Mouse (Mus musculus) right cerebral cortex, adult 18-20 months (tissue): ENCODE measurements at regions not wholly inside any gene's neighbourhood (a gene's known extent, or its start where the extent isn't known, plus 50 kb on each side); places are given as distances from the start of the nearest gene placed in this dataset.

Source experiments
- DNase-seq: peaks from one replicate; pipeline ENCODE4 v3.0.0; 2022; ENCODE audit warnings: mixed read lengths

DNA sequence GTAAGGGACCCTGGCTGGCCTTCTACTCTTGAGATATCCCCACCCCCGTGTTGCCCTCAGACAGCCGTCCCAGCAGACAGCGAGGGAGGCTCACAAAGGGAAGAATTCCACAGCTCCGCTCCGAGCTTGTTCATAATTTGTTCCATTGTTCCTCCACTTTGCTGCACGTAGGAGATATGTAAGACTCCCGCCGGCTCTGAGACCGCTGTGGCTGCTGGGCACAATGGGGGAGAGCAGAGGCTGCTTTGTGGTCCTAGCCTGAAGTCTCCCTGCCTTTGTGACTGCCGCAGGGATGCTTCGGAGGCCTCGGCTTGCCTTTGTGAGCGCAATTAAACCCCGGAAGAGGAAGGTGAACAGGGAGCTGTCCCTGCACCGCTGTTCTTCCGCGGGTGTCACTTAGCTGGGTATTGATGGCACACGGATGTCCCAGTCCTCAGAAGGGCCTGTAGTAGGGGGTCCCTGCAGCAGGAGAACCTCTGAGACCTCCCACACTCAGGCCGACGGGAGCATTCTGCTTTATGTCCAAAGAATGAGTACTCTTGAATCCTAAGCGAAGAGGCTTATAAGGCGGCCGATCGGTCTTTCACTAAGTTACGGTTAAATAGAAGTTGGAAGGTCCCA, 201.3 kb upstream of the Sall1 start:
- no peak for DNase-seq

- DNase-seq = no peak
Measured at GRCm38 (mm10) chr8:89241686-89242085, 197.7 kb upstream of the Sall1 start.

DNA sequence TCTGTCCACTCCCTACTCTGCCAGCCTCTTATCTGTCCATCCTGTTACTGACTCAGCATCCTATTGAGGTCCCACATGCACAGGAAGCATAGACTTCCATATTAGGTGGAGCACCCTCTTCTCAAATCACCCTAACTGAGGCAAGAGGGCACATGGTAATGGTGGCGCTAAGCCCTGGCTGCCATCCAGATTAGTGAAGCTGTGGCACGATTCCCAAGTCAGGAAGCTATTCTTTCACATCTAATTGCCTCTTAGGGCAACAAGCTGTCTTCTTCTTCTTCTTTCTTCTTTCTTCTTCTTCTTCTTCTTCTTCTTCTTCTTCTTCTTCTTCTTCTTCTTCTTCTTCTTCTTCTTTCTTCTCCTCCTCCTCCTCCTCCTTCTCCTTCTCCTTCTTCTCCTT, 195.7 kb upstream of the Sall1 start:
- no peak for DNase-seq

GRCm38 (mm10) chr8:89234041-89234440, 190.1 kb upstream of the Sall1 start:
- no peak for DNase-seq

DNA sequence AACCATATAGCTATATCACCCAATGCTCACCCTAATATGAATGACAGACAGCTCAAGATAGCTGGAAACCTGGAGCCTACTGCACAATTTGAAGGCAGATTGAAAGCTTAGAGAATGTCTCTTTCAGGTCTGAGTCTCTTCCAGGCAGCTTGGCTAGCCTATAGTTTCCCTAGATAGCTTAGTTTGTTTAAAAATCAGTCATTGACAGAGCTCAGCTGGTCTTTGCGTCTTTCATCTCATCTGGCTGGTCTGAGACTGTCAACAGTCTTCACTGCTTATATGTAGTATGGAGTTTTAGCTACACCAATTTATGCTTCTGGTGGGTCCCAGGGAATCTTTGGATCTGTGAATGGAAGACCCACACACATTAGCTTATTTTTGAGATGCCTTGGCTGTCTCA, 188.4 kb upstream of the Sall1 start:
- DNase-seq = no peak

GRCm38 (mm10) chr8:89229144-89229543, 185.2 kb upstream of the Sall1 start:
- no peak for DNase-seq

GRCm38 (mm10) chr8:89220870-89221269, 176.9 kb upstream of the Sall1 start:
- no peak for DNase-seq

GRCm38 (mm10) chr8:89220381-89220780, 176.4 kb upstream of the Sall1 start:
- no peak for DNase-seq

DNA sequence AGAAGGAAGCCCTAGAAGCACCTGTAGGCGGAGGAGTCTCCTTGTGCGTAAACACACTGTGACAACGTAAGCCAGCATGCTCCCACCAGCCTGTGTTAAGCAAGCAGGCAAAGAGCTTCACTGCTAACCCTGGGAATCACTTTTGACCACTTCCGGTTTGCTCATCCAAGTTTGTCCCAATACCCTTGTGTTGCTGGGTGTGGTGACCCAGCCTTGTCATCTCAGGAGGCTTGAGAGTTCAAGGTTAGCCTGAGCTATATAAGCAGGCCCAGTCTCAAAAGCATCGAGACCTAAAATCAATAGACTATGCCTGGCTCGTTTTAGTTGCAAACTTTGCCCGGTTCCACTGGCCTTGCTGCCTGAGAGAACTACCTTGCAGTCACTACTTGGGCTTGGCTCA, 175.2 kb upstream of the Sall1 start:
- no peak for DNase-seq

DNA sequence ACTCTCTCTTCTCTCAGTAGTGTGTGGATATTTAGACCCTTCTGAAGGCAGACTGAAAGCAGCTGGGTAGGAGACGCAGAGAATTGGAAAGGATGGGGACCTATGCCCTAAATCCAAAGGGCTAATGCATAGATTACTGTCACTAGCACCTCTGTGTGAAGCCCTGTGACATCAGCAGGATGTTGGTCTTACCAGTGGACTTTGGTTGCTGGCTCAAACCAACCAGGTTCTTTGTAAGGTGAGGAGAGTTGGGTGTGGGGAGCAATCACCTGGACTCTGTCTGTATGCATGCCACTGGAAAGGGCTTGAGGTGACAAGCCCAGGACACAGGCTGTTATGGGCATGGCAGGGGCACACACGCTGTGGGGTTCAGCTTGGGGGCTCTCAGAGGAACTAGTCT, 173.7 kb upstream of the Sall1 start:
- DNase-seq = no peak

- DNase-seq = no peak
Measured at GRCm38 (mm10) chr8:89211931-89212330, 168.0 kb upstream of the Sall1 start.

DNA sequence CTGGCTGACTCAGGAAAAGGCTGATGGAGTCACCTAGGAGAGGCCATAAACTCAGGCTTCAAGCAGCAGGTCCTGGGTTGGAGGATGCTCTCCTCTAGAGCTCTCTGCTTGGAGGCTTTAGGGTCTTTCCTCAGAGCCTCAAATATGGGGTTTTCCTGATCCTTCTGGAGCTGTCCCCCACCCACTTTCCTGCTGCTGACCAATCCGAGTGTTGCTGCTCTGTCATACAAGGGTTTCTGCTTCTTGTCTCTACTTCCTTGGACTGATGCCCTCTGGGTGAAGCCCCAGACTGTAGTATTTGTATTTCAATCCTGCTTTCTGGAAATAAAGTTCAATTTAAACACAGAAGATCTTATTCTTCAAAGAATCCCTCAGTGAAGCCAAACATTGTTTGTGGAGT, 166.7 kb upstream of the Sall1 start:
- no peak for DNase-seq

DNA sequence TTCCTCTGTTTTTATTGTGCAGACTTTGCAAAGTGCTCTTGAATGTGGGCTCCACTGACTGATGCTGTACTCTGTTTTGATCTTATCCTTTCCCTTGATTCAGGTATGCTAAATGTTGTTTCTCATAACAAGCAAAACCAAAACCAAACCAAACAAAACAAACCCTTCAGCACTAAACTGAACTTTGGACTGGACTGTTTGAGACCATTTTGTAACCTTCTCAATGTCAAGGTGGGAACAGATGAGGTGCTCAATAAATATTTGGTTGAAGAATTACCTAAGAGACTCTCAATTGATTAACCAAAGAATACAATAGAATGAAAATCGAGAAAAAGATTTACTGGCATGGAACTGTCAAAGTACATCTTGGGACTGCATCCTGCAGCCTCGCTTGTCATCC, 163.9 kb upstream of the Sall1 start:
- DNase-seq = no peak

- no peak for DNase-seq
Measured at GRCm38 (mm10) chr8:89202484-89203096, 158.6 kb upstream of the Sall1 start.

GRCm38 (mm10) chr8:89200301-89200700, 156.3 kb upstream of the Sall1 start:
- peak; percentile 9 for DNase-seq

DNA sequence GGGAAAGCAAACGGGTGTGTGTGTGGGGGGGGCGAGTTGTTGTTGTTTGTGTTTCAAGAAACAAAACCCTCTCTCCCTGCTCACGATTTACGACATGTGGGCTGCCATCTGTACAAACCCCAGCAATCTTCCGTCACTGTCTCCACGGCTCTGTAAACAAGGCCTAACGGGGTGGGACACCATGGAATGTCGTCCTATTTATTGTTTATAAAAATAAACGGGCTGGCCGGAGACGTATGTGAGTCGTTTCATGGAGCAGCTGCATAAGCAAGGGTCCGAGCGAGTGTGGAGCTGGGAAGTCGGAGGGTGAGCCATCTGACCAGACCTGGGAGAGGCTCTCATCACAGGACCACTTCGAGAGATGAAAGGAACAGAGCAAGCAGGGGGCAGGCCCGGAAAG, 141.4 kb upstream of the Sall1 start:
- no peak for DNase-seq

DNA sequence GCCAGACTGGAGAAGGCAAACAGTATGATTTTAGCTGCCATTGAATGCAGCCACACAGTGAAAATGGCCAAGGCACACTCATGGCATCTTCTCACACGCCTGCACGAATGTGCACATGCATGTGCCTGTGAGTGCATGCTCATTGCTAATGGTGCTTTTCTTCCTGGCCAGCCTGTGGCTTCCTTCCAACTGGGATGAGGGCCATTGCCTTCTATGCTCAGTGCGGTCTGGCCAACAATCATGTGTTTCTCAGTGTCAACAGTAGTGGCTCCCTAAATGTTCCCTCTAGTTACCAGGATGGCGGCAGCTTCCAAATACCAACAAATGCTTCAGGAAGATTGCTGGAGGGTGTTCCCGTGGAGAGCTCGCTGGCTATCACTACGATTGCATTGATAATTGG, 131.7 kb upstream of the Sall1 start:
- no peak for DNase-seq

- DNase-seq = no peak
Measured at GRCm38 (mm10) chr8:89171561-89171960, 127.6 kb upstream of the Sall1 start.

- no peak for DNase-seq
Measured at GRCm38 (mm10) chr8:89169484-89169883, 125.5 kb upstream of the Sall1 start.

DNA sequence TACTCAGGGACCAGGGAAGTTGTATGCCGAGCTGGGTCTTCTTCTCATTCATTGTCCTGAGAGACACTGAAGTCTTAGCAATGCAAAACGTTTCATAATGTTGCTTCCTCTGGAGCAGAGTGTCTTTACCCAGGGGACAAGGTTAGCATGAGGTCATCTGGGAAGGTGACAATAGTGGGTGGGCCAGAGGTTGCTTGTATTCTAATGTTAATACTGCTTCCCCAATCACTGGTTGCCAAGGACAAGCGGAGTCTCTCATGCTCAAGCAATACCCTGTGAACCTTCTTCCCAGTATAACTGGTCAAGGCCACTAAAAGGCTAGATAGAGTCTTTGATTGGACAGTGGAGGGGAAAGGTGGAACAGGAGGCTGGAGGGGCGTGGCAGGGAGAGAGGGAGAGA, 123.1 kb upstream of the Sall1 start:
- DNase-seq = no peak

DNA sequence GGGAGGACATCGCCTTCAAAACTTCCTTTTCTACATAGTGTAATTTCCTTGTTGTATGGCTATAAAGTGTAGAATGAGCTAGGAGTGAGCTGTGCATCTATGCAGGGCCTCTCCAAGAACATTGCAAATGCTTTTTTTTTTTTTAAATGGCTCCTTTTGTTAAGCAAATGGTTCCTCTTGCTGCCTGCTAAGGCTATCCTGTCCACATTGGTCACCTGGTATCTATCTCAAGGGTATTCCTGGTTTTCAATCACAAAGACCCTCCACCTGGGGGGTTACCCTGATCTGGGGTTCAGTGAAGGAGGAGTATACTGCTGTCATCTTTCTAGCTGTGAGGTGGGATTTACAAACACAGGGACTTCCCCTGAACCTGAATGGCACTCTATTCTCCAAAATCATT, 112.9 kb upstream of the Sall1 start:
- no peak for DNase-seq

DNA sequence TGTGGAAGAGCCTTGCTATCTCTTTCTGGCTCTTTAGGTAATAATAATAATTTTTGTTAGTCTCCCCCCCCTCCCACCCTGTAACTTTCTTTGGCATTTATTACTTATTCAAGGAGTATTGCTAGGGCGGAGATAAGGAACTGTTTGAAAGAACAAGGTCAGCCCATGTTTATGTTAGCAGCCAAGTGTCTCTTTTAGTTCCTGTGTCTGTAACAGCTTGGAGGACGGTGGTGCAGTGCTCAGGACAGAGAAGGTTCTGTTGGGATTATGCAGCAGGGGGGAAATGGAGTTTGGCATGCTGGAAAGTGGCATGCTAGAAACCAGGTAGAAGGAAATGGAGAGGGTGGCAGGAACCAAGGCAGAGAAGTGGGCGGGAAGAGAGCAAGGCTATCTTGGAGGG, 109.6 kb upstream of the Sall1 start:
- no peak for DNase-seq

DNA sequence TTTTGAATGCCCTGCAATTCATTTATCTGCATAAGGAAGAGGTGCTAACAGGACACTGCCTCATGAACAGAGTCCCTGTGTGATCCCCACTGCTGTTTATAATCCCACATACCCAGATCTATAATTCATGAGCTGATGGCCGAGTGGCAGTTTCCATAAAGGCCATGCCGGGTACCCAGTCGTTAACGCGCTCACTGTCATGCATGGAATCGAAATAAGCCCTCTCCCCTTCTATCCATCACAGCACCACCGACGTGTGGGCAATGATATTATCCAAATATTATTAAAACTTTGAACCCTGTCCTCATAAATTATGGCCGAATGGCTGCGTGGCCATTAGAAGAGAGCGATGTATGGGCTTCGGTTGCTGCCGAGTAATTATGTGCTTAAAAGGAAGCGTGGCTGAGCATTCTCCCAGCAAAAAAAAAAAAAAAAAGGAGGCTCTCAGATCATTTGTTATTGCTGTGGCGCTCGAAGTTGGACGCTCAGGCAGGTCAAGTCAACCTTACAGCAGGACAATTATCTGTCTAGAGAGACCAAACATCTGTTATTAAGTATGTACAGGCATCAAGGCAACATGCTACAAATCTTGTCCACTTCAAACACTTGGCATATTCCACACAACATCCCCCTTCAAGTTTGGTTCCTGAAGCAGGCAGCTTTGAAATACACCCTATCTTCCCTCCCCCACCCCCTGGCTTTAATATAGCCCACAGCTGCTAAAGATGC, 109.1 kb upstream of the Sall1 start:
- no peak for DNase-seq

DNA sequence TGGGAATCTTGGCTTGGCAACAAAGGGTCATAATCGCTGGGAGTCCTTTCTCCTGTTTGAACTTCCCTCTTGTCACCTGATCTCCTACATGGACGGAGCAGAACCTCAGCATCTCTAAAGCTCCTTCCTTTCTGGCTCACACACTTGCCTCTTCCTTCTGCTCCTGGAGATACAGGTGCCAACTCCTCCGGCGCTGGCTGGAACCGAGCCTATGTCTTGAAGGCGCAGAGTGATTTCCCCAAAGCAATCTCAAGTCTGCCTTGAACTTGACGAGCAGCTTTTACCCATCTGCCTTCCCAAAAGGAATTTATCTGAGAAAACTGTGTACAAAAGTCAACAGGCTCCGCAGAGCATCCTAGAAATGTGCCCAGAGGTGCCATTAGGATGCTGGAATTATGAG, 108.4 kb upstream of the Sall1 start:
- DNase-seq = no peak

GRCm38 (mm10) chr8:89150952-89151351, 107.0 kb upstream of the Sall1 start:
- DNase-seq = no peak
